ENCODE assay signal across 9 mouse cellular contexts in the genomic region with DNA sequence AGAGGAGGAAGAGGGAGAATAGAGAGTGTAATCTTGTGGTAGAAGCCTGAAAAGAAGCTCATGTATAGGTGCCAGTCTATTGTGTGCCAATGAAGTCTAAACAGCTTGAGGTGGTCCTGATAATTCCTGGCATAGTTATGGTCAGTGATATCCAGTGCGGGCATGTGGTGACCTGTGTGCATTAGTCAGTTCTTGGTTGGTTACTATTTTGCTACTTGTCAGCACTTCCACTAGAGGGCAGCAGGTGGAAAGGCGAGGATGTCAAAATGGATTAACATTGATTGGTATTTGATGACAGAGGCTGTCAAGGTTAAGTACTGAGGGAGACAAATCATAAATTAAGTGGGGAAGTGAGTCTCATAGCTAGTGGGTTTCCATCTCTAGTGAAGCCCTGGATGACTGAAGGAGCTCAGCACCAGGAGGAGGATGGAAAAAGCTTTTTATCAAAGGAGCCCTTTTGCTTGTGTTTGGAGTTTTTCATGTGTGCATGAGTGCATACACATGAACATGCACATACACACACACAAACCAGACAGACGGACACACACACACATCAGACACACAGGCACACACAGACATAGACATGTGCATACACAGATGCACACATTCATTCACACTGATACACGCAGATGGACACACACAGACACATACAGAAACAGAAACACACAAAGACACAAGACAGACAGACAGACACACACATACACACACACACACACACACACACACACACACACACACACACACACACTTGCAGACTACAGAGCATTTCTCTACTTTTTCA.
A peak's percentile ranks its signal among the peaks of the same experiment; 100 is the strongest.
DNase-seq lines count a peak whose midpoint lies in the region; ATAC-seq and TF ChIP-seq lines count a peak whose summit lies in the region.
"Had no signal": no experiment of that assay in that cellular context is flagged by ENCODE, and none has a peak within 500 bp of the region (broad histone marks: within the 10 kb centered on the region; RNA-seq: fewer than 3 reads in every experiment).

No protein-coding gene starts in this region.

- WGBS in heart, adult 2 months, result 54% methylated on average over 4 of the region's 4 CpGs
- WGBS in midbrain, embryonic 15.5 days, result 60% methylated on average over 4 of the region's 4 CpGs

- peak; percentile 92 for TF ChIP-seq CTCF in heart, adult 2 months (IDR thresholded peaks at IDR 0.05)
- peak; percentile 69 for TF ChIP-seq CTCF in cortical plate, adult 2 months (IDR thresholded peaks at IDR 0.05; ENCODE audit: extremely low read depth, insufficient read depth, low read length)

- H3K4me3 ChIP-seq in heart, adult 2 months, result no peak overlapping the region
- no peak overlapping the region for H3K4me3 ChIP-seq in cortical plate, adult 2 months (ENCODE audit: insufficient read depth, low read length)
- no peak overlapping the region for H3K4me3 ChIP-seq in midbrain, embryonic 15.5 days
- H3K4me3 ChIP-seq: myocyte had no signal

- peaks cover 2% of the 10 kb centered on the region for H3K79me2 ChIP-seq in heart, adult 2 months (replicated peaks; ENCODE audit: control insufficient read depth, insufficient read depth, low read length)

- no peaks in the 10 kb centered on the region for H3K27me3 ChIP-seq in heart, adult 2 months (ENCODE audit: control insufficient read depth, insufficient read depth, low read length)
- no peaks in the 10 kb centered on the region for H3K27me3 ChIP-seq in midbrain, embryonic 15.5 days (replicated peaks)

- no peaks in the 10 kb centered on the region for H3K9me3 ChIP-seq in midbrain, embryonic 15.5 days

- no peak overlapping the region for H3K4me2 ChIP-seq in midbrain, embryonic 15.5 days

- no peak overlapping the region for H3K27ac ChIP-seq in heart, adult 2 months
- no peak overlapping the region for H3K27ac ChIP-seq in cortical plate, adult 2 months (ENCODE audit: insufficient read depth, low read length)
- no peak overlapping the region for H3K27ac ChIP-seq in midbrain, embryonic 15.5 days

- no peak for TF ChIP-seq EP300 in heart, adult 2 months (IDR thresholded peaks at IDR 0.05; ENCODE audit: insufficient read depth, low read depth, low read length)

- H3K36me3 ChIP-seq in heart, adult 2 months (ENCODE audit: control insufficient read depth, insufficient read depth, low read length), result peaks cover 11% of the 10 kb centered on the region
- no peaks in the 10 kb centered on the region for H3K36me3 ChIP-seq in midbrain, embryonic 15.5 days (replicated peaks)

- no peak overlapping the region for H3K9ac ChIP-seq in heart, adult 2 months (ENCODE audit: low read depth, low read length)
- no peak overlapping the region for H3K9ac ChIP-seq in midbrain, embryonic 15.5 days

- intact Hi-C loops in heart, adult 2 months (cut with DNase I), result loop anchor here (2.0 to 5.0 kb wide), 2 partner anchors 141 to 466 kb away; a partner anchor contains a TSS

- peak in 1 of 2 experiments; percentile 16 for DNase-seq in heart, adult 2 months
- no peak for DNase-seq in heart, adult 11 months
- DNase-seq in thymus, postnatal 0 days (ENCODE audit: low spot score), result peak; percentile 33
- no peak for DNase-seq in thymus, adult 18-20 months
- peak; percentile 44 to 55 for DNase-seq in kidney, postnatal 25 days

- no peak for TF ChIP-seq POLR2A in heart, adult 2 months (IDR thresholded peaks at IDR 0.05; ENCODE audit: insufficient read depth, low read depth, low read length)
- no peak for TF ChIP-seq POLR2A in cortical plate, adult 2 months (IDR thresholded peaks at IDR 0.05; ENCODE audit: extremely low read depth, insufficient read depth, low read length)

- ATAC-seq in midbrain, embryonic 15.5 days (replicated peaks), result peak; percentile 62
- ATAC-seq in activated CD4-positive, CD25-positive, alpha-beta regulatory T cell, adult 4 months, result no peak

- peaks cover 6% of the 10 kb centered on the region for H3K4me1 ChIP-seq in heart, adult 2 months (ENCODE audit: control insufficient read depth, insufficient read depth, low read length)
- H3K4me1 ChIP-seq in cortical plate, adult 2 months (ENCODE audit: control insufficient read depth, insufficient read depth, low read length), result no peaks in the 10 kb centered on the region
- no peaks in the 10 kb centered on the region for H3K4me1 ChIP-seq in midbrain, embryonic 15.5 days

Comparison
In these comparisons a context has a peak if more than half of its experiments do, and no peak if none do; other contexts are left out.
1. DNase-seq: peak in thymus, postnatal 0 days (single experiment) and kidney, postnatal 25 days (2 of 2); none in heart, adult 11 months (single experiment) and thymus, adult 18-20 months (0 of 2).